Mouse (Mus musculus): ENCODE results near the gene Kirrel.

- TF ChIP-seq GATA1 (IDR thresholded peaks at IDR 0.05; ENCODE audit: borderline replicate concordance, low read length) (no peak), FLI1 (IDR thresholded peaks at IDR 0.05; ENCODE audit: low read length) (no peak)
These were observed 59.7 kb downstream of the Kirrel start for GRCm38 (mm10) chr3:87114801-87115200.

All from megakaryocyte, embryonic 14.5 days (primary cell).